Mouse (Mus musculus): ENCODE data around the gene Card19. TPM values are rescaled to one million over a fixed set of nuclear protein-coding genes. Genes with fewer than 3 reads are reported as not detected.

The Card19 gene
- polyA plus RNA-seq, 1 experiment = 180 TPM

DNA sequence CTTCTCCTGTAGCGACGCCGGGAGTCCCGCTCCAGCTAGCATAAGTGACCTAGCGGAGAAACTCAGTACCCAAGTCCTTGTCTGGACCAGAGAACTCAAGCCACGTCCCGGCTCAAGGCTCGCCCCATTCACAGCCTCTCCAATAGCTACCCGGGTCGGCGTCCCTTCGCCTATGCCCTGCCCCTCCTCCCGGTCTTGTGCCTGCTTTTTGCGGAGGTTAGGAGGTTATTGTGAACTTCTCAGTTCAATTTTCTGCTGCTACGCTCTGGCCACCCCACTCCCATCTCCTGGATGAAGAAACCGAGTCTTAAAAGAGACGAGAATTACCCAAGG lies 349 bp upstream of the Card19 start:
- TF ChIP-seq REST (IDR thresholded peaks at IDR 0.05; ENCODE audit: insufficient read depth, insufficient read length) (no peak), SRF (IDR thresholded peaks at IDR 0.05; ENCODE audit: control insufficient read depth, insufficient read length, low read depth) (no peak), POLR2A (IDR thresholded peaks at IDR 0.05; ENCODE audit: insufficient read length, low read depth) (no peak), TCF12 (IDR thresholded peaks at IDR 0.05; ENCODE audit: insufficient read depth, poor library complexity, severe bottlenecking) (no peak), USF1 (IDR thresholded peaks at IDR 0.05; ENCODE audit: low read depth) (no peak), POLR2AphosphoS2 (IDR thresholded peaks at IDR 0.05; ENCODE audit: insufficient read length, low read depth) (no peak), MYOG (IDR thresholded peaks at IDR 0.05; ENCODE audit: control insufficient read depth in 1 of 3, insufficient read depth in 1 of 3, insufficient read length in 2 of 3, low read depth in 2 of 3) (no peak), TCF3 (IDR thresholded peaks at IDR 0.05; ENCODE audit: insufficient read length, low read depth) (no peak), MAX (IDR thresholded peaks at IDR 0.05; ENCODE audit: low read depth) (no peak), MYOD1 (IDR thresholded peaks at IDR 0.05; ENCODE audit: control insufficient read depth in 1 of 3, insufficient read length in 2 of 3, low read depth in 2 of 3) (no peak), CEBPB (IDR thresholded peaks at IDR 0.05; ENCODE audit: insufficient read depth, poor library complexity, severe bottlenecking) (no peak), E2F4 (IDR thresholded peaks at IDR 0.05; ENCODE audit: insufficient read depth) (no peak)
- peak overlapping the region; percentile 63 for H3ac ChIP-seq (ENCODE audit: control insufficient read depth, insufficient read length)
- H3K36me3 ChIP-seq (ENCODE audit: control insufficient read depth, insufficient read depth) = no peaks in the 10 kb centered on the region

DNA sequence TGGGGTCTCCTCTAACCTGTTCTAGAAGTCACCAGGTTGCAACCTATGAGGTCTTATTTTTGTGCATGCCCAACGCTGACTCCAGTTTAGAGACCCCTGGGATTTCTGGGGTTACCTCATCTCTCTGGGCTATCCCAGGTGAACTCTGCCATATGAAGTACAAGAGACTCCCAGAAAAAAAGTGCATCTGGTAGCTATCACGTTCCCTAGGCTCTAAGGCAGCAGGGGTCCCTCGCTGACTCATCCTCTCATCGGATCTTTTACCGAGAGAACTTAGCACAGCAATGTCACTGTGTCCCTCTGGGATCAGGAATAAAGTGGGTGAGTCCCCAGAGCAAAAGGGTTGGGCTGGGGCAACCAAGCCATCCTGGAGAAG lies 721 bp downstream of the Card19 start:
- peak overlapping the region; percentile 43 for H3K4me3 ChIP-seq
- no peak for TF ChIP-seq CEBPB (IDR thresholded peaks at IDR 0.05; ENCODE audit: insufficient read depth, poor library complexity, severe bottlenecking)
- TF ChIP-seq MYOG (IDR thresholded peaks at IDR 0.05; ENCODE audit: control insufficient read depth in 1 of 3, insufficient read depth in 1 of 3, insufficient read length in 2 of 3, low read depth in 2 of 3) = no peak
- no peak for TF ChIP-seq MAX (IDR thresholded peaks at IDR 0.05; ENCODE audit: low read depth)
- no peak for TF ChIP-seq SRF (IDR thresholded peaks at IDR 0.05; ENCODE audit: control insufficient read depth, insufficient read length, low read depth)
- TF ChIP-seq TCF12 (IDR thresholded peaks at IDR 0.05; ENCODE audit: insufficient read depth, poor library complexity, severe bottlenecking) = no peak
- TF ChIP-seq POLR2AphosphoS2 (IDR thresholded peaks at IDR 0.05; ENCODE audit: insufficient read length, low read depth) = no peak
- no peak for TF ChIP-seq MYOD1 (IDR thresholded peaks at IDR 0.05; ENCODE audit: control insufficient read depth in 1 of 3, insufficient read length in 2 of 3, low read depth in 2 of 3)
- TF ChIP-seq POLR2A (IDR thresholded peaks at IDR 0.05; ENCODE audit: insufficient read length, low read depth) = no peak

More for the DNA sequence above, 349 bp upstream of the Card19 start:
- peak overlapping the region; percentile 43 for H3K4me3 ChIP-seq
- H3K79me2 ChIP-seq (ENCODE audit: control insufficient read depth, insufficient read depth) = peaks cover 12% of the 10 kb centered on the region
- no peaks in the 10 kb centered on the region for H3K27me3 ChIP-seq (ENCODE audit: control insufficient read depth, insufficient read depth, insufficient read length)
- H3K4me2 ChIP-seq (ENCODE audit: low read depth) = peak overlapping the region; percentile 87

DNA sequence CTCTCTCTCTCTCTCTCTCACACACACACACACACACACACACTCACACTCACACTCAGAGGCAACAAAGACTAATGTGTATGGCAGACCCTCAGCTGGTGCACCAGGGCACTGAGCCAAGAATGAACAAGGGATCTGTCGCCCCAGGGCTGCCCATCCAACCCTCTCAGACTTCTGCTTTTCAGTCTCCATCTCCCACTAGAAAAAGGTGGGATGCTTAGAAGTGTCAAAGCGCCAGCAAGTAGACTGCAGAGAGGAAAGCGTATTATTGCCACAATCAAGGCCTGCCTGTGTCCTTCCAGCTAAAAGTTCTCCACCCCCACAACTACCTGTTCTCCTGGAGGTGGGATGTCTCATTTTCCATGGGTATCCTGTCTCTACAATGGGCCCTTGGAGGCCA lies 1.4 kb downstream of the Card19 start:
- H3K4me3 ChIP-seq = peak overlapping the region; percentile 43
- no peaks in the 10 kb centered on the region for H3K36me3 ChIP-seq (ENCODE audit: control insufficient read depth, insufficient read depth)
- H3K4me2 ChIP-seq (ENCODE audit: low read depth) = peak overlapping the region; percentile 92
- H3K27me3 ChIP-seq (ENCODE audit: control insufficient read depth, insufficient read depth, insufficient read length) = no peaks in the 10 kb centered on the region
- peaks cover 20% of the 10 kb centered on the region for H3K79me2 ChIP-seq (ENCODE audit: control insufficient read depth, insufficient read depth)
- H3ac ChIP-seq (ENCODE audit: control insufficient read depth, insufficient read length) = no peak overlapping the region
- TF ChIP-seq TCF12 (IDR thresholded peaks at IDR 0.05; ENCODE audit: insufficient read depth, poor library complexity, severe bottlenecking) (no peak), POLR2AphosphoS2 (IDR thresholded peaks at IDR 0.05; ENCODE audit: insufficient read length, low read depth) (no peak), USF1 (IDR thresholded peaks at IDR 0.05; ENCODE audit: low read depth) (no peak), E2F4 (IDR thresholded peaks at IDR 0.05; ENCODE audit: insufficient read depth) (no peak), SRF (IDR thresholded peaks at IDR 0.05; ENCODE audit: control insufficient read depth, insufficient read length, low read depth) (no peak), MAX (IDR thresholded peaks at IDR 0.05; ENCODE audit: low read depth) (no peak), POLR2A (IDR thresholded peaks at IDR 0.05; ENCODE audit: insufficient read length, low read depth) (no peak), CEBPB (IDR thresholded peaks at IDR 0.05; ENCODE audit: insufficient read depth, poor library complexity, severe bottlenecking) (no peak), MYOG (IDR thresholded peaks at IDR 0.05; ENCODE audit: control insufficient read depth in 1 of 3, insufficient read depth in 1 of 3, insufficient read length in 2 of 3, low read depth in 2 of 3) (no peak), REST (IDR thresholded peaks at IDR 0.05; ENCODE audit: insufficient read depth, insufficient read length) (no peak), MYOD1 (IDR thresholded peaks at IDR 0.05; ENCODE audit: control insufficient read depth in 1 of 3, insufficient read length in 2 of 3, low read depth in 2 of 3) (no peak), TCF3 (IDR thresholded peaks at IDR 0.05; ENCODE audit: insufficient read length, low read depth) (no peak)

More for the DNA sequence above, 721 bp downstream of the Card19 start:
- Histone ChIP-seq H3K79me2 (ENCODE audit: control insufficient read depth, insufficient read depth) (peaks cover 17% of the 10 kb centered on the region), H3K27me3 (ENCODE audit: control insufficient read depth, insufficient read depth, insufficient read length) (no peaks in the 10 kb centered on the region), H3ac (ENCODE audit: control insufficient read depth, insufficient read length) (peak overlapping the region; percentile 63), H3K4me2 (ENCODE audit: low read depth) (peak overlapping the region; percentile 92), H3K36me3 (ENCODE audit: control insufficient read depth, insufficient read depth) (no peaks in the 10 kb centered on the region)

DNA sequence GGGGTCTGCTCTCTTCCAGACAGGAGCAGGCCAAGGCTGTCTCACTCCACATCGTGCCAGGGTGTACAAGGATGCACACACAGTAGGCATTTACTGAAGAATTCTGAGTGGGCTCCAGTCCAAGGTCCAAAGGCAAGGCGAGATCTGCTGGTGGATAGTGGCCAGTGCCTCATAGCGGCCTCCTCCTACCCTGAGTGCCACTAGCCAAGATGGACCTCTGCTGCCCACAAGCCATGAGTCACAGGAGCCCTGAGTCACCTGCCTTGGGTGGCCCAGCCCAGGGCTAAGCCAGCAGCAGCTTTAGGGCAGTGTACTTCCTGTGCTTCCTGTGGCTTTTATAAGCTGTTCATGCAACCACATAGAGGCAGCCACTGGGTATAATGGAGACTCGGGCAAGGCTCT lies 2.3 kb downstream of the Card19 start:
- H3K79me2 ChIP-seq (ENCODE audit: control insufficient read depth, insufficient read depth) = peaks cover 20% of the 10 kb centered on the region
- H3ac ChIP-seq (ENCODE audit: control insufficient read depth, insufficient read length) = no peak overlapping the region
- no peaks in the 10 kb centered on the region for H3K36me3 ChIP-seq (ENCODE audit: control insufficient read depth, insufficient read depth)
- peak overlapping the region; percentile 43 for H3K4me3 ChIP-seq
- peak overlapping the region; percentile 92 for H3K4me2 ChIP-seq (ENCODE audit: low read depth)
- no peaks in the 10 kb centered on the region for H3K27me3 ChIP-seq (ENCODE audit: control insufficient read depth, insufficient read depth, insufficient read length)
- no peak for TF ChIP-seq TCF12 (IDR thresholded peaks at IDR 0.05; ENCODE audit: insufficient read depth, poor library complexity, severe bottlenecking)
- no peak for TF ChIP-seq MAX (IDR thresholded peaks at IDR 0.05; ENCODE audit: low read depth)
- TF ChIP-seq E2F4 (IDR thresholded peaks at IDR 0.05; ENCODE audit: insufficient read depth) = no peak
- no peak for TF ChIP-seq TCF3 (IDR thresholded peaks at IDR 0.05; ENCODE audit: insufficient read length, low read depth)
- TF ChIP-seq CEBPB (IDR thresholded peaks at IDR 0.05; ENCODE audit: insufficient read depth, poor library complexity, severe bottlenecking) = no peak
- TF ChIP-seq MYOD1 (IDR thresholded peaks at IDR 0.05; ENCODE audit: control insufficient read depth in 1 of 3, insufficient read length in 2 of 3, low read depth in 2 of 3) = peak in 2 of 3 experiments; percentile 58 to 82
- peak in 2 of 3 experiments; percentile 18 to 83 for TF ChIP-seq MYOG (IDR thresholded peaks at IDR 0.05; ENCODE audit: control insufficient read depth in 1 of 3, insufficient read depth in 1 of 3, insufficient read length in 2 of 3, low read depth in 2 of 3)
- TF ChIP-seq USF1 (IDR thresholded peaks at IDR 0.05; ENCODE audit: low read depth) = peak; percentile 9
- peak; percentile 24 for TF ChIP-seq POLR2AphosphoS2 (IDR thresholded peaks at IDR 0.05; ENCODE audit: insufficient read length, low read depth)
- peak; percentile 11 for TF ChIP-seq POLR2A (IDR thresholded peaks at IDR 0.05; ENCODE audit: insufficient read length, low read depth)
- TF ChIP-seq SRF (IDR thresholded peaks at IDR 0.05; ENCODE audit: control insufficient read depth, insufficient read length, low read depth) = no peak
- no peak for TF ChIP-seq REST (IDR thresholded peaks at IDR 0.05; ENCODE audit: insufficient read depth, insufficient read length)
